Mouse (Mus musculus): Measurements from ENCODE around the gene Csmd2.

DNA sequence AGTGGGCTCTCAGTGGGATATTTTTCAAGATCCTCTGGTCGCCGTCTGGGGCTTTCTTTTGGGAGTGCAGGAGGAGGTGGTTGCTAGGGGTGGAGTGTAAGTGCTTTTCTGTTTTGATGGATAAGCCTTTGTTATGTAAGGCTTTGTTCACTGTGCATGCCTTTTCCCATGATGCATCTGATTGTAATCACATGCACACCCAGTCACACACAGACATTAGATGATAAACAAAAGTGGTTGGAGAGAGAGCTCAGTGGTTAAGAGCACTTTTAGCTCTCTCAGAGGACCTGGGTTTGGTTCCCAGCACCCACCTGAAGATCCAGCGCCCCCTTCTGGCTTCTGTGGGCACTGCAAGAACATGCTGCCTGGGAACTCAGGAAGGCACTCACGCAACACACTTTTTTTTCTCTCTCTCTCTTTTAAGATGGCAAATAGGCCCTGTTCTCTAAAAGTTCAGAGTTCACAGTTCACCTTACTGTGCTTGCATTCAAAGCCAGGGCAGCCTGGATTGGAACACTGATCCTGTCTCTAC is 143.0 kb downstream of the Csmd2 start:
- TF ChIP-seq CTCF (conservative IDR thresholded peaks at IDR 0.05; ENCODE audit: insufficient read depth, insufficient read length, low read depth, low read length) (no peak), POLR2A (IDR thresholded peaks at IDR 0.05; ENCODE audit: low read depth, low read length) (no peak)
